Mouse (Mus musculus): ENCODE measurements around the gene Agrn. TPM values are rescaled to one million over a fixed set of nuclear protein-coding genes. Genes with fewer than 3 reads are reported as not detected.

The Agrn gene
- polyA plus RNA-seq, 1 experiment from 2014 or later: 63.6 TPM

DNA sequence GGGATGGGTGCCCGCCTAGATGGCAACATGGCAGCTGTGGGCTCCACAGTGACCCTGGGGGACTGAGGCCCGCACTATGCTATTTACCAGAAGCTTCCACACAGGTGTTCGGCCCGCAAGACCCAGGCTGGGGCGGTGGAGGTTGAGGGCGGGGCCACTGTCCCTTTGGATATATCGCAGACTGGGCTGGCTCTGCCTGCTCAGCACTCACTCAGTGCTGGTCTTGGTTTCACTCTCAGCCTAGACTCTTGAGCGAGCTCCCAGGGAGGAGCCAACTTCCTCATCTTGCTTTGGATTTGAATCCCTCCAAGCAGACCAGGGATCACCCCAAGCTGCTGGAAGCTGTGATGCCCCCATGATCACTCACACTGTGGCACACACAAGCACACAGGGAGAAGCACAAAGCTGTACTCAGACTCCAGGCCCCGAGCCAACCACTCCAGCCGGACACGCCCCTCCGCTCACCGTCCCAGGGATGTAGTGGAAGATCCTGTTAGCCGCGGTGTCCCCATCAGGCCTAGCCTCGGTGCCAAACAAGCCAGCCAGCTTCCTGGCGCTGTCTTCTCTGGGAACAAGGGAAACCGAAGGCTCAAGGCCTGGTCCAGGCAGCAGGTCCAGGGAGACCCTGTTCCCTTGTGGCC lies 30.6 kb upstream of the Agrn start:
- H3K4me3 ChIP-seq (replicated peaks; ENCODE audit: low read length): peak overlapping the region; percentile 29
- WGBS: 25% methylated on average over 18 of the region's 18 CpGs
- H3K27ac ChIP-seq (ENCODE audit: low read length): peak overlapping the region; percentile 70
- no peaks in the 10 kb centered on the region for H3K27me3 ChIP-seq (ENCODE audit: control insufficient read depth, insufficient read depth, low read length)
- H3K9me3 ChIP-seq (replicated peaks; ENCODE audit: control insufficient read depth, low read length): no peaks in the 10 kb centered on the region
- H3K4me2 ChIP-seq (ENCODE audit: low read depth, low read length): peak overlapping the region; percentile 37
- peak overlapping the region; percentile 51 for H3K9ac ChIP-seq (ENCODE audit: low read length)
- ATAC-seq (ENCODE audit: insufficient read depth, low FRiP score): peak; percentile 19; the same call in 1 of the 2 replicates
- peaks cover 16% of the 10 kb centered on the region for H3K36me3 ChIP-seq (ENCODE audit: control insufficient read depth, insufficient read depth, low read length)
- H3K4me1 ChIP-seq (ENCODE audit: control insufficient read depth, insufficient read depth, low read length): peaks cover 15% of the 10 kb centered on the region; the same call in 1 of the 2 replicates

- H3K27ac ChIP-seq (ENCODE audit: low read length): no peak overlapping the region
- WGBS: 71% methylated on average over 2 of the region's 2 CpGs
- no peak overlapping the region for H3K9ac ChIP-seq (ENCODE audit: low read length)
- ATAC-seq (ENCODE audit: insufficient read depth, low FRiP score): no peak
- H3K27me3 ChIP-seq (ENCODE audit: control insufficient read depth, insufficient read depth, low read length): no peaks in the 10 kb centered on the region
- 0 out of 2 replicates have a peak, but pooled peaks cover under 1% of the 10 kb centered on the region for H3K36me3 ChIP-seq (ENCODE audit: control insufficient read depth, insufficient read depth, low read length)
- H3K9me3 ChIP-seq (replicated peaks; ENCODE audit: control insufficient read depth, low read length): no peaks in the 10 kb centered on the region
- H3K4me1 ChIP-seq (ENCODE audit: control insufficient read depth, insufficient read depth, low read length): peaks cover 15% of the 10 kb centered on the region; the same call in 1 of the 2 replicates
- no peak overlapping the region for H3K4me3 ChIP-seq (replicated peaks; ENCODE audit: low read length)
- no peak overlapping the region for H3K4me2 ChIP-seq (ENCODE audit: low read depth, low read length)
Observed at GRCm38 (mm10) chr4:156224276-156224675, 27.0 kb upstream of the Agrn start.

GRCm38 (mm10) chr4:156219936-156220335 lies 22.6 kb upstream of the Agrn start:
- 85% methylated on average over 11 of the region's 11 CpGs for WGBS
- H3K9me3 ChIP-seq (replicated peaks; ENCODE audit: control insufficient read depth, low read length): no peaks in the 10 kb centered on the region
- no peaks in the 10 kb centered on the region for H3K36me3 ChIP-seq (ENCODE audit: control insufficient read depth, insufficient read depth, low read length)
- no peak overlapping the region for H3K4me3 ChIP-seq (replicated peaks; ENCODE audit: low read length)
- no peaks in the 10 kb centered on the region for H3K27me3 ChIP-seq (ENCODE audit: control insufficient read depth, insufficient read depth, low read length)
- no peak overlapping the region for H3K9ac ChIP-seq (ENCODE audit: low read length)
- no peaks in the 10 kb centered on the region for H3K4me1 ChIP-seq (ENCODE audit: control insufficient read depth, insufficient read depth, low read length)
- no peak for ATAC-seq (ENCODE audit: insufficient read depth, low FRiP score)
- H3K4me2 ChIP-seq (ENCODE audit: low read depth, low read length): no peak overlapping the region
- no peak overlapping the region for H3K27ac ChIP-seq (ENCODE audit: low read length)

- H3K4me1 ChIP-seq (ENCODE audit: control insufficient read depth, insufficient read depth, low read length): no peaks in the 10 kb centered on the region
- H3K9me3 ChIP-seq (replicated peaks; ENCODE audit: control insufficient read depth, low read length): no peaks in the 10 kb centered on the region
- peak; percentile 35; the same call in 1 of the 2 replicates for ATAC-seq (ENCODE audit: insufficient read depth, low FRiP score)
- no peak overlapping the region for H3K4me2 ChIP-seq (ENCODE audit: low read depth, low read length)
- H3K4me3 ChIP-seq (replicated peaks; ENCODE audit: low read length): no peak overlapping the region
- 68% methylated on average over 16 of the region's 16 CpGs for WGBS
- H3K27ac ChIP-seq (ENCODE audit: low read length): no peak overlapping the region; the same call in 1 of the 2 replicates
- H3K27me3 ChIP-seq (ENCODE audit: control insufficient read depth, insufficient read depth, low read length): no peaks in the 10 kb centered on the region
- H3K36me3 ChIP-seq (ENCODE audit: control insufficient read depth, insufficient read depth, low read length): no peaks in the 10 kb centered on the region
- no peak overlapping the region for H3K9ac ChIP-seq (ENCODE audit: low read length)
Observed at GRCm38 (mm10) chr4:156217838-156218237, 20.6 kb upstream of the Agrn start.

DNA sequence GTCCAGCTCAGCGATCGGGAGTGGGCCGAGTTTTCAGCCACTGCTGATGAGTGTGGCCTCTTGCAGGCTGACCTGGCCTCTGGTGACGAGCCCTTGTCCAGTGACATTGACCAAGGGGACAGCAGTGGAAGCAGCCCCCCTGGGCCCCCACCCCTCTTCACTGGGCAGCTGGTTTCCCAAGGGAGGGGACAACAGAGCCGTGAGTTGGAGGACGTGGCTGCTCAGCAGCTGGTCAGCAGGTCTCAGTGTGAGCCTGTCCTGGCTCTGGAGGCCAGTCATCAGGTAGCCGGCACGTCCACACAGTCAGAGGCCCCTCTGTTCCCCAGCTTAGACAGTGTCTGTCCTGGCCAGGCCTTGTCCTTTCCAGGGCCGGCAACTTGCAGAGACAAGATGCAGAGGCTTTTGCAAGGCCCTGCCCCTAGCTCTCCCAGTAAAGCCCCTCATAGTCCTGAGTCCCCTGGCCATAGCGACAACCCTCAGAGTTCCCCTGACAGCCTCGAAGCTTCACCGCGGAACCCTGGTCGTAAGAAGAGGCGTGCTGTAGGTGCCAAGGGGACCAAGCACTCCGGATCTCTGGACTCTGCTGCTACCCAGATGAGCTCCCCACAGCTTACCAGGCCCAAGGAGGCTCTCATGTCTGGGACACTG lies 19.9 kb upstream of the Agrn start:
- ATAC-seq (ENCODE audit: insufficient read depth, low FRiP score): no peak
- Histone ChIP-seq H3K4me1 (ENCODE audit: control insufficient read depth, insufficient read depth, low read length) (no peaks in the 10 kb centered on the region), H3K4me2 (ENCODE audit: low read depth, low read length) (no peak overlapping the region), H3K9ac (ENCODE audit: low read length) (no peak overlapping the region), H3K27me3 (ENCODE audit: control insufficient read depth, insufficient read depth, low read length) (no peaks in the 10 kb centered on the region), H3K9me3 (replicated peaks; ENCODE audit: control insufficient read depth, low read length) (no peaks in the 10 kb centered on the region), H3K27ac (ENCODE audit: low read length) (no peak overlapping the region; the same call in 1 of the 2 replicates), H3K36me3 (ENCODE audit: control insufficient read depth, insufficient read depth, low read length) (no peaks in the 10 kb centered on the region), H3K4me3 (replicated peaks; ENCODE audit: low read length) (no peak overlapping the region)
- whole genome bisulfite sequencing: 75% methylated on average over 16 of the region's 16 CpGs

DNA sequence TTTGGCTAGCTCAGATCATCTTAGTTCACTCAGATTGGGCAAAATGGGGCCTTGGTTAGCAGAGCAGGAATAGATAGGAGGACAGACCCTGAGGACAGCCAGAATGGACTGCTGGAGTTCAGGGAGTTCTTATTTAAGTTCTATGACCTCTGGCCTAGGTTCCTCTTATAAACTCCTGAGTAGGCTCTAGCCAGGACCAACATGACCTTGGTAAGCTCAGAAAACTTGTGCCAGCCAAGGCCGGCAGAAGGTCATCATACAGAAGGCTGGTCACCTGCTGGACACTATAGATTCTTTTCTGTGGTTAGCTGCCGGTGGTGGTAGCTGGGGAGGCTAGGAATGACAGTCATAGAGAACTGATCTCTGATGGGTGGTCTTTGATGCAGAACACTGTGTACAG lies 18.9 kb upstream of the Agrn start:
- Histone ChIP-seq H3K4me3 (replicated peaks; ENCODE audit: low read length) (no peak overlapping the region), H3K9ac (ENCODE audit: low read length) (no peak overlapping the region), H3K27me3 (ENCODE audit: control insufficient read depth, insufficient read depth, low read length) (no peaks in the 10 kb centered on the region), H3K4me1 (ENCODE audit: control insufficient read depth, insufficient read depth, low read length) (no peaks in the 10 kb centered on the region), H3K36me3 (ENCODE audit: control insufficient read depth, insufficient read depth, low read length) (no peaks in the 10 kb centered on the region), H3K9me3 (replicated peaks; ENCODE audit: control insufficient read depth, low read length) (no peaks in the 10 kb centered on the region), H3K27ac (ENCODE audit: low read length) (no peak overlapping the region), H3K4me2 (ENCODE audit: low read depth, low read length) (no peak overlapping the region)
- no peak for ATAC-seq (ENCODE audit: insufficient read depth, low FRiP score)
- WGBS: 82% methylated on average over 2 of the region's 2 CpGs

- Histone ChIP-seq H3K9ac (ENCODE audit: low read length) (no peak within 1 kb of the TSS), H3K4me2 (ENCODE audit: low read depth, low read length) (no peak within 1 kb of the TSS), H3K27me3 (ENCODE audit: control insufficient read depth, insufficient read depth, low read length) (no peaks in the 10 kb centered on the region), H3K9me3 (replicated peaks; ENCODE audit: control insufficient read depth, low read length) (no peaks in the 10 kb centered on the region), H3K4me3 (replicated peaks; ENCODE audit: low read length) (no peak within 1 kb of the TSS), H3K27ac (ENCODE audit: low read length) (no peak within 1 kb of the TSS), H3K4me1 (ENCODE audit: control insufficient read depth, insufficient read depth, low read length) (no peaks in the 10 kb centered on the region), H3K36me3 (ENCODE audit: control insufficient read depth, insufficient read depth, low read length) (no peaks in the 10 kb centered on the region)
- 72% methylated on average over 4 of the region's 4 CpGs for WGBS
- ATAC-seq (ENCODE audit: insufficient read depth, low FRiP score): 0 out of 2 replicates have a peak, but pooled peaks have one; percentile 15
Observed at GRCm38 (mm10) chr4:156215649-156216048, 18.4 kb upstream of the Agrn start, which contains the start of gene Perm1. Perm1 (plus strand) TSS chr4:156215868.

- Histone ChIP-seq H3K4me3 (replicated peaks; ENCODE audit: low read length) (no peak overlapping the region), H3K27me3 (ENCODE audit: control insufficient read depth, insufficient read depth, low read length) (no peaks in the 10 kb centered on the region), H3K36me3 (ENCODE audit: control insufficient read depth, insufficient read depth, low read length) (no peaks in the 10 kb centered on the region), H3K27ac (ENCODE audit: low read length) (no peak overlapping the region), H3K4me1 (ENCODE audit: control insufficient read depth, insufficient read depth, low read length) (no peaks in the 10 kb centered on the region), H3K9me3 (replicated peaks; ENCODE audit: control insufficient read depth, low read length) (no peaks in the 10 kb centered on the region), H3K9ac (ENCODE audit: low read length) (no peak overlapping the region), H3K4me2 (ENCODE audit: low read depth, low read length) (no peak overlapping the region)
- ATAC-seq (ENCODE audit: insufficient read depth, low FRiP score): no peak
- 91% methylated on average over 13 of the region's 13 CpGs for WGBS
Observed at GRCm38 (mm10) chr4:156213134-156213533, 15.8 kb upstream of the Agrn start.

- no peak for ATAC-seq (ENCODE audit: insufficient read depth, low FRiP score)
- Histone ChIP-seq H3K9ac (ENCODE audit: low read length) (no peak overlapping the region), H3K4me3 (replicated peaks; ENCODE audit: low read length) (no peak overlapping the region), H3K9me3 (replicated peaks; ENCODE audit: control insufficient read depth, low read length) (no peaks in the 10 kb centered on the region), H3K27ac (ENCODE audit: low read length) (no peak overlapping the region), H3K27me3 (ENCODE audit: control insufficient read depth, insufficient read depth, low read length) (0 out of 2 replicates have a peak, but pooled peaks cover 2% of the 10 kb centered on the region), H3K4me2 (ENCODE audit: low read depth, low read length) (no peak overlapping the region), H3K4me1 (ENCODE audit: control insufficient read depth, insufficient read depth, low read length) (no peaks in the 10 kb centered on the region), H3K36me3 (ENCODE audit: control insufficient read depth, insufficient read depth, low read length) (no peaks in the 10 kb centered on the region)
- 69% methylated on average over 13 of the region's 13 CpGs for WGBS
Observed at GRCm38 (mm10) chr4:156209963-156210635, 12.8 kb upstream of the Agrn start.
